In the genomic region with DNA sequence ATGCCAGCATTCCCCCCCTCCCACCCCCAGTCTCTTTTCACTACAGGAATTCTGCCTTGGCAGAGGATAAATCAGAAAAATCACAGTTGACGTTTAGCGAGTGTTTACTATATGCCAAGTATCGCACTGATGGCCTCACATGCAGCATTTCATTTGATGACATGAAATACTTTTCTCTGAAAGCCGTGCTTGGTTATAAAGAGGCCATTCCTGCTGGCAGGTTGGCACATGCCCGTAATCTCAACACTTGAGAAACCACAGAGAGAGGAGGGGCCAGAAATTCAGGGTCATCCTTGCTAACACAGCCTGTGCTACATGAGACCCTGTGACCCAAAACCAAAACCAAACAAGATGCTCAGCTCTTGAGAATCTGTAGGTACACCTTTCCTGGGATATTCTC, we compare ENCODE assay signal across 17 mouse cellular contexts. TPM values are rescaled to one million over a fixed set of nuclear protein-coding genes. Genes with fewer than 3 reads are reported as not detected.
DNase-seq lines count a peak whose midpoint lies in the region; ATAC-seq and TF ChIP-seq lines count a peak whose summit lies in the region.
"Had no signal": no experiment of that assay in that cellular context is flagged by ENCODE, and none has a peak within 500 bp of the region (broad histone marks: within the 10 kb centered on the region; RNA-seq: fewer than 3 reads in every experiment).

No protein-coding gene starts in this region.

- H3K9ac ChIP-seq in hindbrain, embryonic 15.5 days, result no peak overlapping the region
- no peak overlapping the region for H3K9ac ChIP-seq in hindbrain, embryonic 12.5 days
- peak overlapping the region; percentile 19; the same call in 1 of the 2 replicates for H3K9ac ChIP-seq in ES-E14 (ENCODE audit: insufficient read depth, low read depth, low read length, poor library complexity, severe bottlenecking)
- no peak overlapping the region for H3K9ac ChIP-seq in embryonic facial prominence, embryonic 13.5 days
- H3K9ac ChIP-seq in neural tube, embryonic 14.5 days (replicated peaks; ENCODE audit: low read depth, low read length), result no peak overlapping the region
- no peak overlapping the region for H3K9ac ChIP-seq in kidney, embryonic 15.5 days
- H3K9ac ChIP-seq: midbrain, embryonic 15.5 days had no signal

- ATAC-seq in hindbrain, embryonic 15.5 days (ENCODE audit: low FRiP score, low read depth), result no peak
- ATAC-seq in hindbrain, embryonic 12.5 days (ENCODE audit: low FRiP score), result no peak
- ATAC-seq in embryonic facial prominence, embryonic 13.5 days (ENCODE audit: insufficient number of reproducible peaks, insufficient read depth, low FRiP score, low TSS enrichment, low read depth), result no peak
- no peak for ATAC-seq in neural tube, embryonic 14.5 days (ENCODE audit: low read depth)
- no peak for ATAC-seq in kidney, embryonic 15.5 days (replicated peaks; ENCODE audit: low FRiP score)
- ATAC-seq: intestine, embryonic 16.5 days; midbrain, embryonic 15.5 days had no signal

- DNase-seq in ES-E14 (ENCODE audit: low read depth, low spot score), result no peak
- no peak for DNase-seq in adrenal gland, postnatal 4 days (ENCODE audit: low spot score in 2 of 2)
- no peak for DNase-seq in T-cell, adult 2 months (ENCODE audit: low spot score)
- DNase-seq: B cell, adult 2 months; cerebellum, adult 18-20 months; gastrocnemius, postnatal 25 days; heart, postnatal 36 days; kidney, postnatal 10 days had no signal

- in situ Hi-C loops in ES-E14 (cut with MboI; ENCODE audit: low sequenced_read_pairs in 2 of 2, unreplicated experiment in 2 of 2), result no loop called here

- no peak overlapping the region for H3K4me3 ChIP-seq in hindbrain, embryonic 15.5 days
- no peak overlapping the region for H3K4me3 ChIP-seq in hindbrain, embryonic 12.5 days
- H3K4me3 ChIP-seq in ES-E14 (ENCODE audit: insufficient read depth in 1 of 2, low read depth in 1 of 2, low read length in 2 of 2, poor library complexity in 1 of 2, severe bottlenecking in 1 of 2), result no peak overlapping the region
- H3K4me3 ChIP-seq in embryonic facial prominence, embryonic 13.5 days, result no peak overlapping the region
- no peak overlapping the region for H3K4me3 ChIP-seq in neural tube, embryonic 14.5 days (ENCODE audit: low read depth, low read length)
- no peak overlapping the region for H3K4me3 ChIP-seq in kidney, embryonic 15.5 days (replicated peaks)
- H3K4me3 ChIP-seq: heart, embryonic 10.5 days; midbrain, embryonic 15.5 days had no signal

- H3K27me3 ChIP-seq in hindbrain, embryonic 15.5 days, result no peaks in the 10 kb centered on the region
- no peaks in the 10 kb centered on the region for H3K27me3 ChIP-seq in hindbrain, embryonic 12.5 days
- no peaks in the 10 kb centered on the region for H3K27me3 ChIP-seq in embryonic facial prominence, embryonic 13.5 days
- H3K27me3 ChIP-seq in neural tube, embryonic 14.5 days (ENCODE audit: control insufficient read depth, insufficient read depth, low read length), result no peaks in the 10 kb centered on the region
- no peaks in the 10 kb centered on the region for H3K27me3 ChIP-seq in kidney, embryonic 15.5 days
- H3K27me3 ChIP-seq: midbrain, embryonic 15.5 days had no signal

- H3K4me2 ChIP-seq in hindbrain, embryonic 15.5 days, result no peak overlapping the region
- H3K4me2 ChIP-seq in hindbrain, embryonic 12.5 days (replicated peaks), result no peak overlapping the region
- 0 out of 2 replicates have a peak overlapping the region, but pooled peaks have one; percentile 11 for H3K4me2 ChIP-seq in embryonic facial prominence, embryonic 13.5 days
- H3K4me2 ChIP-seq in neural tube, embryonic 14.5 days (ENCODE audit: low read depth, low read length), result no peak overlapping the region
- no peak overlapping the region for H3K4me2 ChIP-seq in kidney, embryonic 15.5 days
- H3K4me2 ChIP-seq: liver, embryonic 11.5 days; midbrain, embryonic 15.5 days had no signal

- H3K4me1 ChIP-seq in hindbrain, embryonic 15.5 days (replicated peaks), result peaks cover 16% of the 10 kb centered on the region
- 0 out of 2 replicates have a peak, but pooled peaks cover 4% of the 10 kb centered on the region for H3K4me1 ChIP-seq in hindbrain, embryonic 12.5 days
- H3K4me1 ChIP-seq in ES-E14 (ENCODE audit: control insufficient read depth in 2 of 2, insufficient read depth in 2 of 2, low read length in 2 of 2, poor library complexity in 1 of 2), result peaks cover 0 to 5% of the 10 kb centered on the region in 2 experiments; a peak in 2 of 4 replicates
- peaks cover 34% of the 10 kb centered on the region for H3K4me1 ChIP-seq in embryonic facial prominence, embryonic 13.5 days
- peaks cover 16% of the 10 kb centered on the region for H3K4me1 ChIP-seq in neural tube, embryonic 14.5 days (ENCODE audit: control insufficient read depth, insufficient read depth, low read length)
- H3K4me1 ChIP-seq in kidney, embryonic 15.5 days, result peaks cover 18% of the 10 kb centered on the region
- H3K4me1 ChIP-seq: midbrain, embryonic 15.5 days had no signal

- 67% methylated on average over 5 of the region's 5 CpGs for WGBS in hindbrain, embryonic 15.5 days
- WGBS in hindbrain, embryonic 12.5 days, result 78% methylated on average over 5 of the region's 5 CpGs
- 67% methylated on average over 5 of the region's 5 CpGs for WGBS in embryonic facial prominence, embryonic 13.5 days
- 66% methylated on average over 5 of the region's 5 CpGs for WGBS in neural tube, embryonic 14.5 days
- WGBS in kidney, embryonic 15.5 days, result 83% methylated on average over 5 of the region's 5 CpGs

- H3K36me3 ChIP-seq in hindbrain, embryonic 15.5 days, result no peaks in the 10 kb centered on the region; the same call in 1 of the 2 replicates
- peaks cover 7% of the 10 kb centered on the region for H3K36me3 ChIP-seq in hindbrain, embryonic 12.5 days
- H3K36me3 ChIP-seq in ES-E14 (ENCODE audit: control insufficient read depth, insufficient read depth, low read length, poor library complexity, severe bottlenecking), result peaks cover 22% of the 10 kb centered on the region; the same call in 1 of the 2 replicates
- H3K36me3 ChIP-seq in embryonic facial prominence, embryonic 13.5 days, result peaks cover 67% of the 10 kb centered on the region
- H3K36me3 ChIP-seq in neural tube, embryonic 14.5 days (ENCODE audit: control insufficient read depth, insufficient read depth, low read length), result no peaks in the 10 kb centered on the region
- H3K36me3 ChIP-seq in kidney, embryonic 15.5 days, result peaks cover 67% of the 10 kb centered on the region
- H3K36me3 ChIP-seq: midbrain, embryonic 15.5 days had no signal

- H3K27ac ChIP-seq in hindbrain, embryonic 15.5 days (replicated peaks), result 0 out of 2 replicates have a peak overlapping the region, but pooled peaks have one; percentile 1
- no peak overlapping the region for H3K27ac ChIP-seq in hindbrain, embryonic 12.5 days
- no peak overlapping the region for H3K27ac ChIP-seq in ES-E14 (ENCODE audit: insufficient read depth, low read depth, low read length, poor library complexity, severe bottlenecking)
- peak overlapping the region; percentile 85 for H3K27ac ChIP-seq in embryonic facial prominence, embryonic 13.5 days
- peak overlapping the region; percentile 41; the same call in 1 of the 2 replicates for H3K27ac ChIP-seq in neural tube, embryonic 14.5 days (ENCODE audit: low read depth, low read length)
- H3K27ac ChIP-seq in kidney, embryonic 15.5 days, result no peak overlapping the region
- H3K27ac ChIP-seq: heart, embryonic 10.5 days; midbrain, embryonic 15.5 days had no signal

- H3K9me3 ChIP-seq in hindbrain, embryonic 15.5 days, result no peaks in the 10 kb centered on the region
- no peaks in the 10 kb centered on the region for H3K9me3 ChIP-seq in hindbrain, embryonic 12.5 days (replicated peaks)
- no peaks in the 10 kb centered on the region for H3K9me3 ChIP-seq in ES-E14 (ENCODE audit: control insufficient read depth, insufficient read depth, low read depth, low read length)
- H3K9me3 ChIP-seq in embryonic facial prominence, embryonic 13.5 days, result no peaks in the 10 kb centered on the region
- H3K9me3 ChIP-seq in neural tube, embryonic 14.5 days (ENCODE audit: control insufficient read depth, low read length), result no peaks in the 10 kb centered on the region
- H3K9me3 ChIP-seq in kidney, embryonic 15.5 days (replicated peaks), result no peaks in the 10 kb centered on the region
- H3K9me3 ChIP-seq: heart, embryonic 10.5 days; midbrain, embryonic 15.5 days had no signal

TF ChIP-seq in ES-E14, 5 proteins besides CTCF, POLR2A, EP300 and RAD21:
- TF ChIP-seq CHD2 (IDR thresholded peaks at IDR 0.05; ENCODE audit: low read depth, low read length) (no peak), ZC3H11A (IDR thresholded peaks at IDR 0.05; ENCODE audit: borderline replicate concordance, low read depth, low read length) (no peak), HCFC1 (IDR thresholded peaks at IDR 0.05; ENCODE audit: borderline replicate concordance, insufficient read depth, low read length) (no peak), ZNF384 (IDR thresholded peaks at IDR 0.05; ENCODE audit: low read depth, low read length) (no peak), MAFK (IDR thresholded peaks at IDR 0.05; ENCODE audit: insufficient read depth, low read depth, low read length) (no peak)

RNA-seq across cellular contexts. Expression of a gene that starts 25.2 kb away (rescaled TPM):
- polyA plus RNA-seq in hindbrain, embryonic 15.5 days (2015; fragmentation: Nextera tagmentation; extraction: Ambion mirVana), result 85.8 and 89.9 TPM in 2 replicates
- polyA plus RNA-seq in hindbrain, embryonic 12.5 days (2016; fragmentation: Nextera tagmentation; extraction: Ambion mirVana), result 66.8 and 69.3 TPM in 2 replicates
- total RNA-seq in ES-E14 (2012; rRNA removed), result 107 and 126 TPM in 2 replicates
- 70.8 and 71.5 TPM in 2 replicates for polyA plus RNA-seq in embryonic facial prominence, embryonic 13.5 days (2015; fragmentation: Nextera tagmentation; extraction: Ambion mirVana)
- polyA plus RNA-seq in neural tube, embryonic 14.5 days (2014; fragmentation: Nextera tagmentation; extraction: Ambion mirVana), result 82.5 and 83.3 TPM in 2 replicates
- 10 to 100 TPM; 54.3 to 57.0 TPM for total RNA-seq in adrenal gland, postnatal 4 days (2021)
- polyA plus RNA-seq in kidney, embryonic 15.5 days (2015; fragmentation: Nextera tagmentation; extraction: Ambion mirVana), result 79.9 and 81.6 TPM in 2 replicates

Comparison
In these comparisons a context has a peak if more than half of its experiments do, and no peak if none do; other contexts are left out.
1. H3K27ac ChIP-seq: peak in hindbrain, embryonic 15.5 days (single experiment), embryonic facial prominence, embryonic 13.5 days (single experiment) and neural tube, embryonic 14.5 days (single experiment); none in hindbrain, embryonic 12.5 days (single experiment), ES-E14 (single experiment) and kidney, embryonic 15.5 days (single experiment).